Mouse (Mus musculus) liver, embryonic 11.5 days (tissue): Measurements from ENCODE around the gene Slc30a3. TPM values are rescaled to one million over a fixed set of nuclear protein-coding genes. Genes with fewer than 3 reads are reported as not detected.

ENCODE experiments used
- ATAC-seq: fragments of 200-750 bp; cut with Nextera tagmentation; replicated peaks from 2 replicates; pipeline ENCODE4 v1.8.0; 2017; ENCODE audit warnings: moderate number of reproducible peaks, mild to moderate bottlenecking, moderate TSS enrichment, moderate library complexity; ENCODE audit not compliant: low FRiP score
- DNase-seq: peaks from one replicate; pipeline ENCODE4 v3.0.0-alpha.2; 2017; ENCODE audit warnings: low spot score
- H3K27ac ChIP-seq: fragments of 300-500 bp; sonication (generic); 2 replicates; pipeline ENCODE4 v1.5.1; 2014; ENCODE audit warnings: mild to moderate bottlenecking, low read depth, low read length, control low read depth
- H3K27me3 ChIP-seq: fragments of 300-500 bp; sonication (generic); replicated peaks from 2 replicates; pipeline ENCODE4 v1.6.1; 2014; ENCODE audit warnings: low read length, mixed read lengths; ENCODE audit not compliant: control insufficient read depth, insufficient read depth
- H3K36me3 ChIP-seq: fragments of 300-500 bp; sonication (generic); 2 replicates; pipeline ENCODE4 v1.6.1; 2014; ENCODE audit warnings: mild to moderate bottlenecking, low read length, moderate library complexity, mixed read lengths; ENCODE audit not compliant: control insufficient read depth, insufficient read depth
- H3K4me1 ChIP-seq: fragments of 300-500 bp; sonication (generic); replicated peaks from 2 replicates; pipeline ENCODE4 v1.6.1; 2014; ENCODE audit warnings: low read length, mixed read lengths; ENCODE audit not compliant: control insufficient read depth, insufficient read depth
- H3K4me2 ChIP-seq: fragments of 300-500 bp; sonication (generic); 2 replicates; pipeline ENCODE4 v1.6.1; 2014; ENCODE audit warnings: mild to moderate bottlenecking, control low read depth, moderate library complexity
- H3K4me3 ChIP-seq: fragments of 300-500 bp; sonication (generic); 2 replicates; pipeline ENCODE4 v1.5.1; 2014; ENCODE audit warnings: low read depth, low read length, control low read depth
- H3K9ac ChIP-seq: fragments of 300-500 bp; sonication (generic); 2 replicates; pipeline ENCODE4 v1.6.1; 2014; ENCODE audit warnings: low read depth, low read length, control low read depth
- H3K9me3 ChIP-seq: fragments of 300-500 bp; sonication (generic); 2 replicates; pipeline ENCODE4 v1.6.1; 2016; ENCODE audit warnings: low read length, inconsistent platforms, mixed read lengths; ENCODE audit not compliant: control insufficient read depth
- WGBS: fragments of 180-500 bp; shearing (Covaris S2); extraction: QIAGEN DNeasy Blood & Tissue Kit; methylation state at CpG from one replicate; pipeline ENCODE4 v1.1.7; 2014; 5-methylcytosine and 5-hydroxymethylcytosine counted together
- polyA plus RNA-seq: library from polyadenylated mRNA; unstranded; fragments of >200 nt; fragmentation: Nextera tagmentation; extraction: Ambion mirVana; gene quantifications from 2 replicates; pipeline ENCODE4 v1.2.1, GENCODE M21; 2014

The Slc30a3 gene
- 1.1 and 1.4 TPM in 2 replicates for polyA plus RNA-seq

DNA sequence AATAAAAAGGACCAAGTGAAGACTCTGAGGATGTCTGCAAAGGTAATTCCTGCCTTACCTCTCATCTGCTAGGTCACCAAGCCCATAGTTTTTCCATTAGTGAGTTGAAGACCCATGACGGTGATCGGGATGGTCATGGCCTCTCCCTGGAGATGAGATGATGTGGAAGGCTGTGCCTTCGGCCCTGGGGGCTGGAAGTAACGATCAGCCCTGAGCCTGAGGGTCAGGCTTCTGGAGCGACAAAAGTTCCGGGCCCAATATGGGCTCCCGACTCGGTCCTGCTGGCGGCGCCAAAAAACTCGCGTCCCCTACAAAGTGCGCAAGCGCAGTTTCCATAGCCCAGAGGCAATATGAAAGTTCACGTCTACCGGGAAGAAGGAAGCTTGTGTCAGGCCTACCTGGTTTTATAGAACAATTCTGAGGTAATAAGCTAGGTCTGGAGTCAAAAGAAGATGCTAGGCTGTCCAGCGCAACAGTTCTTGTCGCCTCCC is at the start of gene Slc30a3:
Gene Slc30a3 (minus strand): TSS at position 238 of the 491 bp plus-strand sequence.
- H3K4me3 ChIP-seq, result no peak within 1 kb of the TSS

DNA sequence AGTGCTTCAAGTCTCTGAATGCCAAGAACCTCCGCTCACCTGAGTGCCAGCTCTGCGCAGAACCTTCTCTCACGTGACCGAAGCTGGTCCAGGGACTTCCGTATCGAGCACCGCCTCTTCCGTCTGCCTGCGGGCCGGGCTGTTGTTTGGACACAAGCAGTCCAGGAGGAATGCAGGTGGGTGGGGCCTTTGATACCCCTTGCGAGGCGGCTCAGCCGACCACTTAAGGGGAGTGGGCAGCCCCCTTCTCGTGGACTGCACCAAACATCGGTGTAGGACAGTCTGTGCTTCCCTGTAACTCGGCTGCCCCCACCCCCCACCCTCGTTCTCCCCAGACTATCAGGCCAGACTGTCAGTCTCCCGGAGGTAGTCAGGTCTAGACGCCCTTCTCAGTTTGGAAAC is 46.1 kb upstream of the Slc30a3 start, which contains the start of gene Mpv17:
Gene Mpv17 (minus strand): TSS at position 100 of the 402 bp plus-strand sequence.
- peaks cover 21% of the 10 kb centered on the region for H3K36me3 ChIP-seq

More for the DNA sequence above, at the start of gene Slc30a3:
- no peak within 1 kb of the TSS for H3K4me2 ChIP-seq
- H3K9ac ChIP-seq, result no peak within 1 kb of the TSS
- H3K27ac ChIP-seq, result no peak within 1 kb of the TSS
- WGBS, result 90% methylated on average over 18 of the region's 18 CpGs
- H3K36me3 ChIP-seq, result no peaks in the 10 kb centered on the region
- H3K9me3 ChIP-seq, result no peaks in the 10 kb centered on the region
- no peak for ATAC-seq
- no peaks in the 10 kb centered on the region for H3K27me3 ChIP-seq
- no peaks in the 10 kb centered on the region for H3K4me1 ChIP-seq
- DNase-seq, result no peak

DNA sequence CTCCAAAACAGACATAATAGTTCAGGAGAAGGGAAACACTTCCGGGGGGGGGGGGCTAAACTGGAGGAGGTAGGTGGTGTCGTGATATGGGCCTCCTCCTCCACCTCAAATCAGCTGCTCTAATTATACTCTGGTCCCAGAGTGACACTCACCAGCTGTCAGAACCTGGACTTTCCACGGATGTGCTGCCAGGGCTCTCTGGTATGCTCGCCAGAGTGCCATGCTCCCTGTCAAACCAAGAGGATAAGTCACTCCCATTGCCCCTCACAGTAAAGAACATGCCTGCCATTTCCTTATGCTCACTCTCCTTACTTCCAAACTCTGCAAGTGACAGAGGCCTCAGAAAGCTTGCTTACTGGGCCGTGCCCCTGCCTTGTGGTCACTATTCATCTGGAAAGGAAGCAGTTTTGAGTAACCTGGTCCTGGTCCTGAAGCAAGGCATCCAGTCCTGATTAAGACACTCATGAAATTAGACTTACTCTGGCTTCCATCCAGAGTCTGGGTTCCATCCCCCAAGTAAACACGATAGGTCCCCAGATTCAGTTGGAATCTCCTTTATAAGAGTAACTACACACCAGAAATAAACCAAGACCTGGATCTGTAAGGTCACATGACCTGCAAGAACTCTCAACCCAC is 45.6 kb upstream of the Slc30a3 start:
- H3K9me3 ChIP-seq, result no peaks in the 10 kb centered on the region
- peaks cover 18% of the 10 kb centered on the region for H3K36me3 ChIP-seq
- H3K4me2 ChIP-seq, result peak overlapping the region; percentile 89
- H3K4me3 ChIP-seq, result peak overlapping the region; percentile 69
- H3K27me3 ChIP-seq, result no peaks in the 10 kb centered on the region
- DNase-seq (no peak), ATAC-seq (peak; percentile 7; the same call in 1 of the 2 replicates)
- peak overlapping the region; percentile 67 for H3K9ac ChIP-seq
- WGBS, result 39% methylated on average over 6 of the region's 6 CpGs
- peaks cover 3% of the 10 kb centered on the region for H3K4me1 ChIP-seq
- no peak overlapping the region for H3K27ac ChIP-seq

More for the DNA sequence above, 46.1 kb upstream of the Slc30a3 start, which contains the start of gene Mpv17:
- DNase-seq (peak; percentile 81), ATAC-seq (peak; percentile 92)
- Histone ChIP-seq H3K9ac (peak within 1 kb of the TSS; percentile 67), H3K4me3 (peak within 1 kb of the TSS; percentile 69), H3K27me3 (no peaks in the 10 kb centered on the region), H3K4me2 (peak within 1 kb of the TSS; percentile 89), H3K27ac (no peak within 1 kb of the TSS; the same call in 1 of the 2 replicates), H3K4me1 (peaks cover 3% of the 10 kb centered on the region), H3K9me3 (no peaks in the 10 kb centered on the region)
- WGBS, result under 1% methylated on average over 19 of the region's 19 CpGs

- Histone ChIP-seq H3K27me3 (no peaks in the 10 kb centered on the region), H3K4me3 (no peak overlapping the region), H3K27ac (no peak overlapping the region), H3K9me3 (no peaks in the 10 kb centered on the region), H3K4me2 (no peak overlapping the region), H3K9ac (no peak overlapping the region), H3K36me3 (peaks cover 1% of the 10 kb centered on the region), H3K4me1 (peaks cover 3% of the 10 kb centered on the region)
- no peak for ATAC-seq
- 90% methylated on average over 3 of the region's 3 CpGs for WGBS
- no peak for DNase-seq
These were observed 43.7 kb upstream of the Slc30a3 start for GRCm38 (mm10) chr5:31151746-31152145.

DNA sequence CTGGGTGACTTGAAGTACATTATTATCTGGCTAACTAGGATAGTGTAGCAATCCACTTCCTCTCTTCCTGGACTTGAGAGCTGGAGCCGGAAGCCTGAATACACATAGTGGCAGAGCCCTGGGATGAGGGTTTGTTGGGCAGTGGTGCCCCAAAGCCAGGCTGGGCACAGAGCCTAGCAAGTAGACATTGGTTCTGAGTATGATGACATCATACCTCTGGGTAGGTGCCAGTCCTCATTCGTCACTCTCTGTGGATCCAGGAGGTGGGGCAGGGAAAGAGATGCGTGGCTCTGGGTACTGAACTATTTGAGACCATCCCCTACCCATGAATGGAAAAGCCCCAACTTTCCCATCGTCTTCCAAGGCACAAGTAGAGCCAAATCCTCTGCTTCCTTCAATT is 41.7 kb upstream of the Slc30a3 start:
- H3K9ac ChIP-seq, result no peak overlapping the region
- peaks cover 3% of the 10 kb centered on the region for H3K4me1 ChIP-seq
- 85% methylated on average over 4 of the region's 4 CpGs for WGBS
- no peaks in the 10 kb centered on the region for H3K9me3 ChIP-seq
- H3K27ac ChIP-seq, result no peak overlapping the region
- no peak overlapping the region for H3K4me3 ChIP-seq
- ATAC-seq, result no peak
- H3K27me3 ChIP-seq, result no peaks in the 10 kb centered on the region
- DNase-seq, result no peak
- H3K4me2 ChIP-seq, result no peak overlapping the region
- peaks cover 7% of the 10 kb centered on the region for H3K36me3 ChIP-seq

GRCm38 (mm10) chr5:31138968-31139425 is 31.0 kb upstream of the Slc30a3 start:
- no peak overlapping the region for H3K4me2 ChIP-seq
- no peak overlapping the region for H3K9ac ChIP-seq
- H3K4me1 ChIP-seq, result no peaks in the 10 kb centered on the region
- no peaks in the 10 kb centered on the region; the same call in 1 of the 2 replicates for H3K36me3 ChIP-seq
- H3K4me3 ChIP-seq, result no peak overlapping the region
- WGBS, result 11% methylated on average over 9 of the region's 9 CpGs
- ATAC-seq (no peak), DNase-seq (no peak)
- H3K27ac ChIP-seq, result no peak overlapping the region
- peaks cover 59% of the 10 kb centered on the region for H3K27me3 ChIP-seq
- no peaks in the 10 kb centered on the region for H3K9me3 ChIP-seq

- H3K9ac ChIP-seq, result no peak within 1 kb of the TSS
- H3K4me3 ChIP-seq, result peak within 1 kb of the TSS; percentile 11; the same call in 1 of the 2 replicates
- DNase-seq, result no peak
- no peaks in the 10 kb centered on the region; the same call in 1 of the 2 replicates for H3K36me3 ChIP-seq
- no peaks in the 10 kb centered on the region for H3K4me1 ChIP-seq
- peak within 1 kb of the TSS; percentile 34 for H3K4me2 ChIP-seq
- H3K27ac ChIP-seq, result no peak within 1 kb of the TSS
- 4% methylated on average over 52 of the region's 52 CpGs for WGBS
- peaks cover 63% of the 10 kb centered on the region for H3K27me3 ChIP-seq
- no peak for ATAC-seq
- H3K9me3 ChIP-seq, result no peaks in the 10 kb centered on the region
These were observed 30.4 kb upstream of the Slc30a3 start, which contains the start of gene Ucn for GRCm38 (mm10) chr5:31138241-31138967. Ucn (minus strand) TSS chr5:31138829.

GRCm38 (mm10) chr5:31137658-31138057 is 29.6 kb upstream of the Slc30a3 start:
- Histone ChIP-seq H3K9me3 (no peaks in the 10 kb centered on the region), H3K36me3 (no peaks in the 10 kb centered on the region; the same call in 1 of the 2 replicates), H3K27me3 (peaks cover 63% of the 10 kb centered on the region), H3K27ac (no peak overlapping the region), H3K9ac (no peak overlapping the region), H3K4me3 (no peak overlapping the region), H3K4me2 (peak overlapping the region; percentile 34), H3K4me1 (no peaks in the 10 kb centered on the region)
- WGBS, result 2% methylated on average over 13 of the region's 13 CpGs
- DNase-seq (no peak), ATAC-seq (no peak)
